Mouse (Mus musculus) cortical plate, adult 2 months (tissue): ENCODE measurements around the gene Csnk2a1. TPM values are rescaled to one million over a fixed set of nuclear protein-coding genes. Genes with fewer than 3 reads are reported as not detected.
"Not testable (repeated sequence)": the region's sequence is repeated elsewhere in the genome, so short reads cannot be mapped to it uniquely, and the experiment has no call there.

Experiments used
- H3K27ac ChIP-seq: fragments of 200-500 bp; 2 replicates; pipeline ENCODE4 v1.5.1; 2012; ENCODE audit warnings: low read length, control low read depth, inconsistent platforms; ENCODE audit not compliant: insufficient read depth
- H3K4me1 ChIP-seq: fragments of 200-500 bp; 2 replicates; pipeline ENCODE4 v1.6.1; 2011; ENCODE audit warnings: low read length; ENCODE audit not compliant: control insufficient read depth, insufficient read depth
- H3K4me3 ChIP-seq: fragments of 200-500 bp; 2 replicates; pipeline ENCODE4 v1.5.1; 2011; ENCODE audit warnings: mild to moderate bottlenecking, low read length, control low read depth; ENCODE audit not compliant: insufficient read depth
- CTCF ChIP-seq: fragments of 200-500 bp; IDR thresholded peaks from 2 replicates; pipeline ENCODE4 v1.5.1; 2011; ENCODE audit warnings: mild to moderate bottlenecking, control low read depth, low read length; ENCODE audit not compliant: insufficient read depth; ENCODE audit errors: extremely low read depth
- POLR2A ChIP-seq: fragments of 200-500 bp; IDR thresholded peaks from 2 replicates; pipeline ENCODE4 v1.6.1; 2011; ENCODE audit warnings: mild to moderate bottlenecking, low read length, control low read depth; ENCODE audit not compliant: insufficient read depth; ENCODE audit errors: extremely low read depth
- polyA plus RNA-seq: library from polyadenylated mRNA; depleted of rRNA; stranded (reverse); fragments of >200 nt; gene quantifications from 2 replicates; pipeline ENCODE4 v1.2.3, GENCODE M21; 2012

Csnk2a1 gene
- polyA plus RNA-seq, 1 experiment = 73.3 TPM

DNA sequence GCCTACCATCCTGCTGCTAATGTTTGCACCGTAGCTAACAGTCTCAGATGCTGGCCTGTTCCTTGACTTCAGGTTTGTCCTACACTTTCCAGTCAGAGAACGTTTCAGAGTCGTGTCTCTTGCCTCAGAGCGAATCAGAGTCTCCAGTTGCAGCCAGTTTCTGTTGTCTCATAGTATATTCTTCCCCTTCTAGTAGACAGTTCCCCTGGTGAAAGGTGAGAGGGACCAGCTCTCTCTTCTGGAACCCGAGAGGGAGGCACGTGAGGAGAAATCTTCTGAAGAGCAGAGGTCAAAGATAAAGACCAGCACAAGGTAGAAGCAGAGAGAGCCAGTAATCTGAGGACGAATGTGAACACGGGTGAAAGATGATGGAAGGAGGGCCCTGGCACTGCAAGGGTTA is 61.4 kb downstream of the Csnk2a1 start:
- no peak overlapping the region for H3K27ac ChIP-seq
- H3K4me3 ChIP-seq = no peak overlapping the region
- no peaks in the 10 kb centered on the region for H3K4me1 ChIP-seq
- no peak for TF ChIP-seq POLR2A
- no peak for TF ChIP-seq CTCF

DNA sequence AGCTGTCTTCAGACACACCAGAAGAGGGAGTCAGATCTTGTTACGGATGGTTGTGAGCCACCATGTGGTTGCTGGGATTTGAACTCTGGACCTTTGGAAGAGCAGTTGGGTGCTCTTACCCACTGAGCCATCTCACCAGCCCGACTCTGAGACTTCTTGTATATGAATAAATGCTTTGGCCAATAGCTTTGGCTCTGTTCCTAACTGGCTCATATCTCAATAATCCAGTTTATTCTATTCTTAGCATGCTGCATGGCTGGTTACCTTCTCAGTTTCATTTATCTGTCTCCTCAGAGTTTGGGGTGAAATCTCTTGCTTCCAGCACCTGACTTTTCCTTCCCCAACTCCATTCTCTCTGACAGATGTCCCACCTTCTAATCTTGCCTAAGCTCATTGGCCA is 63.0 kb downstream of the Csnk2a1 start:
- not testable (repeated sequence) for H3K4me3 ChIP-seq, H3K4me1 ChIP-seq, H3K27ac ChIP-seq

DNA sequence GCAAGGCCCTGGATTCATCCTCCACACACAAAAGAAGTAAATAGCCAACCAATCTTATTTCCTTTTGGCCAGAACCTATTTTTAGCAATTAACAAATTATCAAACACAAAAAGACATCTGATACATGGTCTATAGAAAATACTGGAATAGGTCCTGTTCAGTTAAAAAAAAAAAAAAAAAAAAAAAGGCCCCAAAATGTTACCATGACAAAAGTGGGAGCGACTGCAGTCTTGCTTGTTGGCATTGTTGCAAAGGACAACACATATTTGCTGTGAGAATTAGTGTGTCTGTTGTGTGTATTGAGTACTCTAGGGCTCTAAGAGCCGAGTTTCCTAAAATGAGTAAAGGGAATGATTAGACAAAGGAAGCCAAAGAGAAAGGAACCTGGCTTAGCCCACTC is 65.8 kb downstream of the Csnk2a1 start:
- Histone ChIP-seq H3K4me3 (no peak overlapping the region), H3K4me1 (peaks cover 4% of the 10 kb centered on the region; the same call in 1 of the 2 replicates), H3K27ac (no peak overlapping the region)
- TF ChIP-seq CTCF = no peak
- no peak for TF ChIP-seq POLR2A

DNA sequence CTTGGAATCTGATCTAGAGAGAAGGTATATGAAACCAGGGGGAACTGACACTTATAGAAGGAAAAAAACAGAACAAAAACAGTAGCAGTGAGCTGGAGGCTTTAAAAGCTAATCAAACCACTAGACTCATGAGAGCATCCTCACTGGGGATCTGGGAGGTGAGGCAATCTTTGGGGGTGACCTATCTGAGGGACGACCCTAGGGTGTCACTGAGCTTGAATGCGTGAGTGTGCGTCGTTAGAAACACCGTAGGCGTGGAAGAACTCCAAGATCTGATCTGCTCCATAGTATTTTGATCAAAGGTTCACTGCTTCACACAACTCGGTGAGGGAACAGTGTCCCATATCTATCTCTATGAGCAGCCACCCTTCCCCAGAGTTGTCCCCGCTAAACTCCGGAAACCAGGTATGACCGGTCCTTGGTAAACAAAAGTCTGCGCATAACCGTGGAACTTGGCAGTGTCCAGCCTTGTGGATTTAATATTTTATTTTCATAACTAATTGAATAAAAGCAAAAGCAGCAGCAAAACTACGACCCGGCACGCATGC is 66.6 kb downstream of the Csnk2a1 start:
- peak overlapping the region; percentile 93 for H3K4me3 ChIP-seq
- H3K27ac ChIP-seq = no peak overlapping the region
- peaks cover 4% of the 10 kb centered on the region; the same call in 1 of the 2 replicates for H3K4me1 ChIP-seq
- no peak for TF ChIP-seq POLR2A
- TF ChIP-seq CTCF = no peak

DNA sequence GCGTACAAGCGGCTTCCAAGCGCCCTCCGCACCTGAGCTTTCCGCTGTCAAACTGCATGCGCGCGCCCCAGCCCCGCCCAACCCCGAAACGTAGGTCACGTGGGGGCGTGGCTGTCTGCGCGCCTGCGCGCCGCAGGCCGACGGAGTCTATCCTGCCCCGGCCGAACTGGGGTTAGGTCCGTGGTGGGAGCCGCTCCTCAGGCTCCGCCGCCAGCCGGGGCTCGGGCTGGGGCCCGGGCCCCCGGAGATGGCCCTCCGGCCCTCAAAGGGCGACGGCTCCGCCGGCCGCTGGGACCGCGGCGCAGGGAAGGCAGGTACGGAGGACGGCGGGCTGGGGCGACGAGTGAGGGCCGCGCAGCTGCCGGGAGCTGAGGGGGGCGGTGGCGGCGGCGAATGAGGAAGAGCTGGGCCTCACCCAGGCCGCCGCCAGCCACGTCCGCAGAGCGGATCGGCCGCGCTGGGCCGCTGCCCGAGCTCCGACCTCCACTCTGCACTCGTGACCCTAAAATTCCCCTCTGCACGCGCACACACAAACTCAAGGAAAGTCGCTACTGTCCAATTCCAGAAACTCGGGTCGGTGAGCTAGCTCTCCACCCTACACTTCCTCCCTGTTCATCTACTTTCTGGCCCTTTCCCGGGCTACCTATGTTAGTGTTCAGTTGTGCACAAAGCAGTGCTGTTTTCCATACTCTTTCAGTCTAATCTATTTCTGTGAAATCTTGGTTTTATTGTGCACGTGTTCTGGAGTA is 67.3 kb downstream of the Csnk2a1 start, which contains the start of gene Tbc1d20:
Gene Tbc1d20 (plus strand): TSS at position 102 of the 749 bp plus-strand sequence.
- Histone ChIP-seq H3K27ac (peak within 1 kb of the TSS; percentile 69), H3K4me1 (peaks cover 4% of the 10 kb centered on the region; the same call in 1 of the 2 replicates), H3K4me3 (peak within 1 kb of the TSS; percentile 93)
- TF ChIP-seq CTCF (no peak), POLR2A (peak; percentile 72)

DNA sequence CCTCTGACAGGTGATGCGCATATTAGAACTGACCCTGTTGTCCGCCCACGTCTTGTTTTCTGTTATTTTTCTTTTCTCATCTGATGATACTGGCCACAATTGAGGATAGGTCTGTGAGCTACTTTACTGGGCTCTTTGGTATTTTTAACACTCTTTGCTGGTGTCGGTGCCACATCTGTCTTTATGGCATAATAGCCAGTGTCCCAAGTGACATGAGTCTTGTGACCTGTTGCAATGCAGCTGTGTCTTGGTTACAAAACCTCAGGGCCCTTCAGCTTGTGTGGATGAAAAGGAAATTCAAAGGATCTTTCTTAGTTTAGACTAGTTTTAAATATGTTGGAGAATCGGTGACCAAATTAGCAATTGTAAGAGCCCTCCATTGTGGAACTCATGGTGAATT is 67.9 kb downstream of the Csnk2a1 start:
- H3K4me1 ChIP-seq = peaks cover 4% of the 10 kb centered on the region; the same call in 1 of the 2 replicates
- TF ChIP-seq POLR2A = no peak
- no peak for TF ChIP-seq CTCF
- no peak overlapping the region for H3K27ac ChIP-seq
- peak overlapping the region; percentile 93 for H3K4me3 ChIP-seq

DNA sequence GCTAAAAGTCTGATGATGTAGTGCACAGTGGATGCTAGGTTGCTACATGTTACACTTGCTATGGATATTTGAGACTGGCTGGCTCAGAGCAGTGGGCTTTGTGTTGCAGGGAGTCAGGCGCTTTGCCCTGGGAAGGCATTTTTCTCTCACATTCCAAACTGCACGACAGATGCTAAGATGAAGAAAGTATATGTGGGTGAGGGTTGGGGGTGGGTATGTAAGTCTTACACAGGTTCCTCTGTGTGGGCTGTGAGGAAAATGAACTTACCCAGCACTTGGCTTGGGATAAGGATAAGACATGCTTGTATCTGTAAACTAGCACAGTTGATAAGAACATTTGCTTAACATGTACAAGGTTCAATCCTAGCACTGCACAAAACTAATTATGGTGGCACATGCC is 76.2 kb downstream of the Csnk2a1 start:
- no peaks in the 10 kb centered on the region for H3K4me1 ChIP-seq
- no peak overlapping the region for H3K27ac ChIP-seq
- no peak overlapping the region for H3K4me3 ChIP-seq
- TF ChIP-seq POLR2A (no peak), CTCF (no peak)

DNA sequence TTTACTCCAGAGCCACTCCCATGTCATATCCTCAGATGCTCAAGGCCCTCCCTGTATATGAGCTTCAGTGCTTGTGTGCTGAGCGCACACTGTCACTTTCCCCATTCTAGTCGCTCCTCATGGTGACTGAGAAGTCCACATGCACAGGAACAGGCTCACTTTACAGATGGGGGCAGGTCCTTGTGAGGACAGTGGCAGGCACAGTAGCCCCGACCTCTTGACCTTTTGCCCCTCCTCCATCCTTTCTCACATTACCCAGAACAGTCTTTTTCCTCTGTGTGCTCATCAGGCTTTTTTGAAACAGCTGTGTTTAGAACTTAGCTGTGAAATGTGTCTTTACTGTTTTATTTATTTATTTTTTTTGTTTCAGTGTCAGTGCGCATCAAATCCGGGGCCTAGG is 77.1 kb downstream of the Csnk2a1 start:
- Histone ChIP-seq H3K27ac (no peak overlapping the region), H3K4me1 (no peaks in the 10 kb centered on the region), H3K4me3 (no peak overlapping the region)
- no peak for TF ChIP-seq POLR2A
- TF ChIP-seq CTCF = no peak

DNA sequence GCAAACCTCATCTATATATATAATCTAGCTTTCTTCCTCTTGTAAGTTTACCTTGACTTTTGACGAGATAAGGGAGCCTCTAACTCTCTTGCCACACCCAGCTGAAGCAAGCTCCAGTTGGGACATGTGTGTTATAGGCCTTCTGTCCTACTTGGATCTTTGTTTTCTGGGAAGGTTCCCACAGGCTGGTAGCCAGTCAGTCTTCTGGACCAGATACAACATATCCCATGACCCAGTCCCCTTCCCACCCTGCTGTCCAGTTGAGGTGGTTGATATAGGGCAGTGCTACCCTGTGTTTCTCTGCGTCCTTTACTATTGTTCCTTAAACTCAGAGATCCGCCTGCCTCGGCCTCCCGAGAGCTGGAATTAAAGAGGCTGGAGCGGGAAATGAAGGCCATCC is 78.8 kb downstream of the Csnk2a1 start:
- H3K4me1 ChIP-seq = no peaks in the 10 kb centered on the region

DNA sequence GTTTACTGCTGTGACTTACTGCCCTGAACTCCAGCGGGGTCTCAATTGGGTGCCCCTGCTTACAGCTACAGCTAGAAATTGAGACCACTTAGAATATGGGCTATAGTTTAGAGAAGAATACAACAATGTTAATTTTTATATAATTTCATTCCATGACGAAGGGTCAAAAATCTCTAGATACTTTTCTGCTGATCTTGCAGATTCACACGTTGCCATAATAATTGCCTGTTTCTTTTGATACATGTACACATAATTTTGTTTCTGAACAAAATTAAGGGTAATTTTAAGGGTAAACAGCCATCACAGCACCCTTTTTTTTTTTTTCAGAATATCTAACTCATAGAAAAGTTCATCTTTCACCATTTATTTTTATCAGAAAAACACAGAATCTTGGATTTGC is 80.5 kb downstream of the Csnk2a1 start:
- TF ChIP-seq CTCF = no peak
- TF ChIP-seq POLR2A = no peak
- Histone ChIP-seq H3K27ac (no peak overlapping the region), H3K4me3 (no peak overlapping the region), H3K4me1 (no peaks in the 10 kb centered on the region)

More for the DNA sequence above, 78.8 kb downstream of the Csnk2a1 start:
- Histone ChIP-seq H3K4me3 (no peak overlapping the region), H3K27ac (no peak overlapping the region)
- TF ChIP-seq CTCF (no peak), POLR2A (no peak)

DNA sequence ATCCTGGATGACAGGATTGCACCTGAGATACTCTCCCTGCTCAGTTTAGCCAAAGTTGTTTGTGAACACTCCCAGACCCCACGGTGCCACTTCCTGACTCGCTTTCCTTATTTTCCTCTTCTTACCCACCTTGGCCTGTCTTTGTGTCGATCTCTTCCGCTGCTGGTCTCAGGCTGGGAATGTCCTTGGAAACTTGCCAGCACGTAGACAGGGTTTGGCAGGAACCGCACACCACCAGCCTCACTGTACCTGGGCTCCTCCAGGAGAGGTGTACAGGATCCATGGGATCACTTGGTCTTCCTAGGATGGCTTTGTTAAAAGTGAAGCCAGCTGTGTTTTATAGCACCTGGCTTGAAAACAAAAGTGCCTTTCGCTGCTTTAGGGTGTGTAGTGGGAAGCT is 86.4 kb downstream of the Csnk2a1 start:
- Histone ChIP-seq H3K4me1 (no peaks in the 10 kb centered on the region), H3K27ac (no peak overlapping the region), H3K4me3 (no peak overlapping the region)
- TF ChIP-seq CTCF = no peak
- TF ChIP-seq POLR2A = 0 out of 2 replicates have a peak, but pooled peaks have one; percentile 8
